Mouse (Mus musculus): Measurements from ENCODE around the gene Kif27. TPM values are rescaled to one million over a fixed set of nuclear protein-coding genes. Genes with fewer than 3 reads are reported as not detected.

The Kif27 gene
- polyA plus RNA-seq, 1 experiment from 2014 or later, result 0.93 TPM

- no peaks in the 10 kb centered on the region for H3K27me3 ChIP-seq (ENCODE audit: poor library complexity, severe bottlenecking)
- peaks cover 35% of the 10 kb centered on the region for H3K36me3 ChIP-seq (replicated peaks)
- no peak for DNase-seq (ENCODE audit: extremely low spot score, low spot score)
- no peak overlapping the region for H3K4me3 ChIP-seq
- H3K9me3 ChIP-seq, result no peaks in the 10 kb centered on the region
- no peaks in the 10 kb centered on the region for H3K4me1 ChIP-seq
- 89% methylated on average over 8 of the region's 8 CpGs for WGBS
- H3K27ac ChIP-seq, result no peak overlapping the region
Observed at GRCm38 (mm10) chr13:58263546-58263945, 95.4 kb downstream of the Kif27 start.

- Histone ChIP-seq H3K9me3 (no peaks in the 10 kb centered on the region), H3K27ac (no peak overlapping the region), H3K4me1 (no peaks in the 10 kb centered on the region), H3K27me3 (ENCODE audit: poor library complexity, severe bottlenecking) (no peaks in the 10 kb centered on the region), H3K4me3 (no peak overlapping the region), H3K36me3 (replicated peaks) (peaks cover 41% of the 10 kb centered on the region)
- WGBS, result 90% methylated on average over 4 of the region's 4 CpGs
- no peak for DNase-seq (ENCODE audit: extremely low spot score, low spot score)
Observed at GRCm38 (mm10) chr13:58261674-58262073, 97.2 kb downstream of the Kif27 start.

GRCm38 (mm10) chr13:58253268-58253667 lies 105.7 kb downstream of the Kif27 start:
- Histone ChIP-seq H3K4me1 (no peaks in the 10 kb centered on the region), H3K9me3 (no peaks in the 10 kb centered on the region), H3K36me3 (replicated peaks) (peaks cover 50% of the 10 kb centered on the region), H3K27me3 (ENCODE audit: poor library complexity, severe bottlenecking) (no peaks in the 10 kb centered on the region), H3K4me3 (no peak overlapping the region), H3K27ac (no peak overlapping the region)
- 89% methylated on average over 1 of the region's 1 CpGs for WGBS
- no peak for DNase-seq (ENCODE audit: extremely low spot score, low spot score)

DNA sequence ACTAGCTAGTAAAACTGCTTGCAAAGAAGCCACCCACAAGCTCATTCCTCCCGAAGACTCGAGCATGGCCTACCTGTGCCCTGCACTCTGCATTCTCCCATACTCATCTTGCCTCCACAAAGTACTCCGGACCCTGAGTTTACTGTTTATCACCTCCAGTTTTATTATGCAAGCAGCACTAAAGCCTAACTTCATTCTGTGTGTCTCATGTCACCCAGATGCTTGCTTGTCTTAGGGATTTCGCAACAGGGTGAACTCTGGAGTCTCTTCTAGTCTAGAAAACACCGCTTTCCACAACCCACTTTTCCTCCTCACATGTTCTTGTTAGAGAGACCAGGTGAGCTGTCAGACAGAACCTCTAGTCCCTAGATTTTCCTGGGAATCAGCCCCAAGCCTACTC lies 110.0 kb downstream of the Kif27 start:
- H3K36me3 ChIP-seq (replicated peaks), result peaks cover 48% of the 10 kb centered on the region
- H3K9me3 ChIP-seq, result no peaks in the 10 kb centered on the region
- H3K4me1 ChIP-seq, result no peaks in the 10 kb centered on the region
- no peak for DNase-seq (ENCODE audit: extremely low spot score, low spot score)
- no peaks in the 10 kb centered on the region for H3K27me3 ChIP-seq (ENCODE audit: poor library complexity, severe bottlenecking)
- H3K4me3 ChIP-seq, result no peak overlapping the region
- no peak overlapping the region for H3K27ac ChIP-seq
- 94% methylated on average over 5 of the region's 5 CpGs for WGBS

MicroRNA genes within 50 kb of the gene (microRNA counts, 519-probe panel; counts per million panel counts)
- 4,809 counts per million, percentile 82 among the panel's probes with 10 or more counts for microRNA mmu-miR-7a

Small RNA genes within 50 kb of the gene (microRNA-seq; reads per million reads assigned to microRNA genes)
- gene Mir6369 (not detected), gene Mir7-1 (270 reads per million, percentile 58 among the genes with 10 or more reads in this experiment)

Other genes with a start within 250 kb of the Kif27 start
- gene Klhl3, start 245.5 kb downstream of the Kif27 start, polyA plus RNA-seq (2016; fragmentation: Nextera tagmentation; extraction: Ambion mirVana), result 2.0 and 2.1 TPM in 2 replicates
- 44.5 and 49.3 TPM in 2 replicates for gene Hnrnpa0, start 230.6 kb downstream of the Kif27 start, polyA plus RNA-seq (2016; fragmentation: Nextera tagmentation; extraction: Ambion mirVana)
- gene Idnk, start 201.5 kb downstream of the Kif27 start, polyA plus RNA-seq (2016; fragmentation: Nextera tagmentation; extraction: Ambion mirVana), result 47.0 and 47.1 TPM in 2 replicates
- 123 and 133 TPM in 2 replicates for gene Ubqln1, start 143.5 kb downstream of the Kif27 start, polyA plus RNA-seq (2016; fragmentation: Nextera tagmentation; extraction: Ambion mirVana)
- gene Gkap1, start 83.4 kb downstream of the Kif27 start, polyA plus RNA-seq (2016; fragmentation: Nextera tagmentation; extraction: Ambion mirVana), result 25.2 and 29.1 TPM in 2 replicates
- 29.1 and 29.4 TPM in 2 replicates for gene 2210016F16Rik, start 26.1 kb upstream of the Kif27 start, polyA plus RNA-seq (2016; fragmentation: Nextera tagmentation; extraction: Ambion mirVana)
- 30.8 and 32.7 TPM in 2 replicates for gene Rmi1, start 43.1 kb upstream of the Kif27 start, polyA plus RNA-seq (2016; fragmentation: Nextera tagmentation; extraction: Ambion mirVana)
- gene Hnrnpk, start 44.2 kb upstream of the Kif27 start, polyA plus RNA-seq (2016; fragmentation: Nextera tagmentation; extraction: Ambion mirVana), result 2,219 and 2,417 TPM in 2 replicates